Mouse (Mus musculus): ENCODE measurements around the gene Taok2. TPM values are rescaled to one million over a fixed set of nuclear protein-coding genes. Genes with fewer than 3 reads are reported as not detected.

Taok2 gene
- polyA plus RNA-seq, 1 experiment from 2014 or later, result 57.2 TPM

- WGBS, result 22% methylated on average over 7 of the region's 7 CpGs
These were observed 62.5 kb downstream of the Taok2 start for GRCm38 (mm10) chr7:126821835-126822511.

GRCm38 (mm10) chr7:126818818-126819217 lies 65.7 kb downstream of the Taok2 start:
- H3K4me2 ChIP-seq (replicated peaks), result no peak overlapping the region
- H3K9me3 ChIP-seq, result no peaks in the 10 kb centered on the region
- no peak for ATAC-seq (ENCODE audit: low FRiP score, low read depth)
- WGBS, result 23% methylated on average over 1 of the region's 1 CpGs
- H3K9ac ChIP-seq, result no peak overlapping the region
- H3K4me1 ChIP-seq, result peaks cover 8% of the 10 kb centered on the region
- no peak overlapping the region for H3K27ac ChIP-seq
- H3K27me3 ChIP-seq, result peaks cover 28% of the 10 kb centered on the region
- H3K36me3 ChIP-seq, result no peaks in the 10 kb centered on the region
- no peak overlapping the region for H3K4me3 ChIP-seq

More at GRCm38 (mm10) chr7:126821835-126822511, 62.5 kb downstream of the Taok2 start:
- no peaks in the 10 kb centered on the region for H3K9me3 ChIP-seq
- no peak overlapping the region for H3K27ac ChIP-seq
- no peaks in the 10 kb centered on the region for H3K36me3 ChIP-seq
- H3K9ac ChIP-seq, result no peak overlapping the region
- H3K4me2 ChIP-seq (replicated peaks), result no peak overlapping the region
- peaks cover 51% of the 10 kb centered on the region for H3K27me3 ChIP-seq
- peaks cover 8% of the 10 kb centered on the region for H3K4me1 ChIP-seq
- H3K4me3 ChIP-seq, result no peak overlapping the region
- 0 out of 2 replicates have a peak, but pooled peaks have one; percentile 15 for ATAC-seq (ENCODE audit: low FRiP score, low read depth)

DNA sequence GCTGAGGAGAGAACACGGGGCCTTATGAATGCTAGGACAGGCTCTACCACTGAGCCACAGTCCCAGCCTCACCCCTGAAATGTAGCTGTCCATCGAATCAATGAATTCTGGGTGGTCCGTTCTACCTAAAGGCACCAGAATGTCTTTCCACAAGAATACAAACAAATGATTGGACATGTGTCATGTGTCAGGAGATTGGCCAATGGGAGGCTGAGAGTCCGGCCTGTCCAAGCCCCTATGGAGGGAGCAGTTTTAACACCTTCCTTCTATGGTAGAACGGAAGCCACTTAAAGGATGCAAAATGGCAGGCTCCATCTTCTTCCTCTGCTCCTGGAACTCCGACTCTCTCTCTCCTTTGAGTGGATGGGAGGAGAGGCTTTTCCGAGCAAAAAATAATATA lies 66.9 kb downstream of the Taok2 start:
- H3K4me3 ChIP-seq, result no peak overlapping the region
- no peaks in the 10 kb centered on the region for H3K36me3 ChIP-seq
- no peak overlapping the region for H3K9ac ChIP-seq
- H3K27ac ChIP-seq, result no peak overlapping the region
- H3K4me2 ChIP-seq (replicated peaks), result no peak overlapping the region
- peaks cover 15% of the 10 kb centered on the region for H3K27me3 ChIP-seq
- H3K4me1 ChIP-seq, result no peaks in the 10 kb centered on the region
- no peak for ATAC-seq (ENCODE audit: low FRiP score, low read depth)
- no peaks in the 10 kb centered on the region for H3K9me3 ChIP-seq
- 88% methylated on average over 7 of the region's 7 CpGs for WGBS

DNA sequence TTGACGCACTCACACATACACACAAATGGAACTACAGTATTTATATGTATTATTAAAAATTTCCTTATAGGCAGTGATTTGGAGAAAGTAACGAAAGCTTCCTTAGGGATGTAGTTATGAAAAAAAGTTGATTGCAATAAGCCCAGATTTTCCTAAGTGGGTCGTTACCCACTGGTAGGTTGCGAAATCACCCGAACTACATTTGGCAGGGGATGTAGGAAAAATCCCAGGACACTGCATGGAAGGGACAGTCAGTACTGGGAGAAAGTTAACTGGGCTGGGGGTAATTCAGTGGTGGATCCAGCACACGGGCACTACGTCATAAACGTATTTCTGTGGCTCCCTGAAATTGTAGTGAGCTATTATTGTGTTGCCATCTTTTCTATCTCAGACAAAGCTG lies 68.0 kb downstream of the Taok2 start:
- Histone ChIP-seq H3K4me2 (replicated peaks) (no peak overlapping the region), H3K27ac (no peak overlapping the region), H3K9ac (no peak overlapping the region), H3K27me3 (peaks cover 7% of the 10 kb centered on the region; the same call in 1 of the 2 replicates), H3K4me1 (no peaks in the 10 kb centered on the region), H3K36me3 (no peaks in the 10 kb centered on the region), H3K9me3 (no peaks in the 10 kb centered on the region), H3K4me3 (no peak overlapping the region)
- 78% methylated on average over 8 of the region's 8 CpGs for WGBS
- ATAC-seq (ENCODE audit: low FRiP score, low read depth), result no peak

DNA sequence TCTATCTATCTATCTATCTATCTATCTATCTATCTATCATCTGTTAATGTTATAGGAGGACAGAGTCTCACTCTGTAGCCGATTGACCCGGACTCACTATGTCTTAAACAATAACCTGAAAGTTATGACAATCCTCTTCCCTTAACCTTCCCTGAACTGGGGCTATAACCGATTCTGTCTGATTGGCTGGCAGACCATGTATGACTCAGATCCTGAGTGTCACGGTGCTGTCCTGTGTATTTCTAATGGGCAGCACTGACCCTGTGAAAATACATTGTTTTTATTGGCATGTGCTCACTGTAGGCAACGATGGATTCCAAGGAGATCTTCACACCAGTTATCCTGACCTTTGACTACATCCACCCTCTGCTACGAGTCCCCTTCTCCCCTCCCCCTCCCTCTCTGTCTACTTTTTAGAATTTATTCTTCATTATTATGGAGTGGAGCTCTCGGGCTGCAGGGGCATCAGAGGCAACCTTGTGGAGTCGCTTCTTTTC lies 68.7 kb downstream of the Taok2 start:
- Histone ChIP-seq H3K4me2 (replicated peaks) (no peak overlapping the region), H3K9me3 (no peaks in the 10 kb centered on the region), H3K9ac (no peak overlapping the region), H3K4me3 (no peak overlapping the region), H3K4me1 (no peaks in the 10 kb centered on the region), H3K36me3 (no peaks in the 10 kb centered on the region), H3K27me3 (peaks cover under 1% of the 10 kb centered on the region; the same call in 1 of the 2 replicates), H3K27ac (no peak overlapping the region)
- no peak for ATAC-seq (ENCODE audit: low FRiP score, low read depth)
- WGBS, result 67% methylated on average over 8 of the region's 8 CpGs

Other genes with a start within 250 kb of the Taok2 start
- 56.8 and 63.8 TPM in 2 replicates for gene Sgf29, start 235.4 kb downstream of the Taok2 start, polyA plus RNA-seq (2015; fragmentation: Nextera tagmentation; extraction: Ambion mirVana)
- gene Sult1a1, start 208.3 kb downstream of the Taok2 start, polyA plus RNA-seq (2015; fragmentation: Nextera tagmentation; extraction: Ambion mirVana), result 4.6 and 4.8 TPM in 2 replicates
- gene Bola2, start 189.3 kb downstream of the Taok2 start, polyA plus RNA-seq (2015; fragmentation: Nextera tagmentation; extraction: Ambion mirVana), result 134 and 138 TPM in 2 replicates
- gene Slx1b, start 188.9 kb downstream of the Taok2 start, polyA plus RNA-seq (2015; fragmentation: Nextera tagmentation; extraction: Ambion mirVana), result 15.2 and 15.9 TPM in 2 replicates
- 34.1 and 36.6 TPM in 2 replicates for gene Coro1a, start 176.9 kb downstream of the Taok2 start, polyA plus RNA-seq (2015; fragmentation: Nextera tagmentation; extraction: Ambion mirVana)
- gene Mapk3, start 125.1 kb downstream of the Taok2 start, polyA plus RNA-seq (2015; fragmentation: Nextera tagmentation; extraction: Ambion mirVana), result 49.6 and 50.3 TPM in 2 replicates
- 1.7 and 2.1 TPM in 2 replicates for gene Gdpd3, start 118.4 kb downstream of the Taok2 start, polyA plus RNA-seq (2015; fragmentation: Nextera tagmentation; extraction: Ambion mirVana)
- gene Ypel3, start 107.7 kb downstream of the Taok2 start, polyA plus RNA-seq (2015; fragmentation: Nextera tagmentation; extraction: Ambion mirVana), result 114 and 121 TPM in 2 replicates
- gene Tbx6, start 103.2 kb downstream of the Taok2 start, polyA plus RNA-seq (2015; fragmentation: Nextera tagmentation; extraction: Ambion mirVana), result 0.53 and 0.64 TPM in 2 replicates
- 287 and 322 TPM in 2 replicates for gene Ppp4c, start 92.2 kb downstream of the Taok2 start, polyA plus RNA-seq (2015; fragmentation: Nextera tagmentation; extraction: Ambion mirVana)
- gene Fam57b, start 87.0 kb downstream of the Taok2 start, polyA plus RNA-seq (2015; fragmentation: Nextera tagmentation; extraction: Ambion mirVana), result 0.18 and 0.52 TPM in 2 replicates
- gene 4930451I11Rik, start 53.1 kb downstream of the Taok2 start, polyA plus RNA-seq (2015; fragmentation: Nextera tagmentation; extraction: Ambion mirVana), result not detected in 2 replicates
- gene Doc2a, start 37.3 kb downstream of the Taok2 start, polyA plus RNA-seq (2015; fragmentation: Nextera tagmentation; extraction: Ambion mirVana), result 1.5 and 1.9 TPM in 2 replicates
- gene Hirip3, start 22.7 kb downstream of the Taok2 start, polyA plus RNA-seq (2015; fragmentation: Nextera tagmentation; extraction: Ambion mirVana), result 39.8 and 48.3 TPM in 2 replicates
- gene Ino80e, start 22.3 kb downstream of the Taok2 start, polyA plus RNA-seq (2015; fragmentation: Nextera tagmentation; extraction: Ambion mirVana), result 96.8 and 108 TPM in 2 replicates
- 24.5 and 27.0 TPM in 2 replicates for gene Tmem219, start 38.2 kb upstream of the Taok2 start, polyA plus RNA-seq (2015; fragmentation: Nextera tagmentation; extraction: Ambion mirVana)
- 16.9 and 17.2 TPM in 2 replicates for gene Kctd13, start 44.2 kb upstream of the Taok2 start, polyA plus RNA-seq (2015; fragmentation: Nextera tagmentation; extraction: Ambion mirVana)
- 0.20 TPM in 1 of 2 replicates, not detected in the other for gene Asphd1, start 64.9 kb upstream of the Taok2 start, polyA plus RNA-seq (2015; fragmentation: Nextera tagmentation; extraction: Ambion mirVana)
- gene Sez6l2, start 65.9 kb upstream of the Taok2 start, polyA plus RNA-seq (2015; fragmentation: Nextera tagmentation; extraction: Ambion mirVana), result 0.33 and 0.66 TPM in 2 replicates
- 97.1 and 105 TPM in 2 replicates for gene Cdipt, start 91.2 kb upstream of the Taok2 start, polyA plus RNA-seq (2015; fragmentation: Nextera tagmentation; extraction: Ambion mirVana)
- 0.65 and 1.9 TPM in 2 replicates for gene Cdiptos, start 91.4 kb upstream of the Taok2 start, polyA plus RNA-seq (2015; fragmentation: Nextera tagmentation; extraction: Ambion mirVana)
- 5.5 and 5.6 TPM in 2 replicates for gene Mvp, start 129.9 kb upstream of the Taok2 start, polyA plus RNA-seq (2015; fragmentation: Nextera tagmentation; extraction: Ambion mirVana)
- 0.31 TPM in 1 of 2 replicates, not detected in the other for gene Pagr1b, start 131.8 kb upstream of the Taok2 start, polyA plus RNA-seq (2015; fragmentation: Nextera tagmentation; extraction: Ambion mirVana)
- gene Pagr1a, start 132.6 kb upstream of the Taok2 start, polyA plus RNA-seq (2015; fragmentation: Nextera tagmentation; extraction: Ambion mirVana), result 48.2 and 70.2 TPM in 2 replicates
- gene Gm42742, start 136.4 kb upstream of the Taok2 start, polyA plus RNA-seq (2015; fragmentation: Nextera tagmentation; extraction: Ambion mirVana), result 52.2 and 64.8 TPM in 2 replicates
- gene Prrt2, start 136.5 kb upstream of the Taok2 start, polyA plus RNA-seq (2015; fragmentation: Nextera tagmentation; extraction: Ambion mirVana), result 6.9 and 10.4 TPM in 2 replicates
- 61.9 and 64.6 TPM in 2 replicates for gene Maz, start 142.3 kb upstream of the Taok2 start, polyA plus RNA-seq (2015; fragmentation: Nextera tagmentation; extraction: Ambion mirVana)
- gene Kif22, start 157.8 kb upstream of the Taok2 start, polyA plus RNA-seq (2015; fragmentation: Nextera tagmentation; extraction: Ambion mirVana), result 113 and 118 TPM in 2 replicates
- not detected in 2 replicates for gene Zg16, start 202.6 kb upstream of the Taok2 start, polyA plus RNA-seq (2015; fragmentation: Nextera tagmentation; extraction: Ambion mirVana)
- 2.6 and 2.7 TPM in 2 replicates for gene AI467606, start 206.7 kb upstream of the Taok2 start, polyA plus RNA-seq (2015; fragmentation: Nextera tagmentation; extraction: Ambion mirVana)
- 3.1 and 3.4 TPM in 2 replicates for gene Qprt, start 237.5 kb upstream of the Taok2 start, polyA plus RNA-seq (2015; fragmentation: Nextera tagmentation; extraction: Ambion mirVana)

Data from limb, embryonic 13.5 days (tissue).